In genomic region chr15:3441506-3442286, GRCm38 (mm10) we compare ENCODE assay signal across 9 mouse cellular contexts.
A peak's percentile ranks its signal among the peaks of the same experiment; 100 is the strongest.
DNase-seq lines count a peak whose midpoint lies in the region; ATAC-seq and TF ChIP-seq lines count a peak whose summit lies in the region.
"Had no signal": no experiment of that assay in that cellular context is flagged by ENCODE, and none has a peak within 500 bp of the region (broad histone marks: within the 10 kb centered on the region; RNA-seq: fewer than 3 reads in every experiment).

No protein-coding gene starts in this region.

- intact Hi-C loops in left cerebral cortex, adult 2 months (cut with DNase I), result loop anchor here (2.0 to 5.0 kb wide), 2 partner anchors 141 to 466 kb away; partner anchors contain the start of gene Ghr

- WGBS in forebrain, postnatal 0 days, result 49% methylated on average over 4 of the region's 4 CpGs

- DNase-seq in CD4-positive, CD25-positive, alpha-beta regulatory T cell, adult 2 months (ENCODE audit: low read depth, low spot score), result peak; percentile 37
- DNase-seq in left cerebral cortex, adult 2 months (ENCODE audit: extremely low spot score in 1 of 2, low spot score in 2 of 2), result peak; percentile 17 to 18
- no peak for DNase-seq in left cerebral cortex, adult 8-10 months (ENCODE audit: low spot score in 2 of 2)
- peak; percentile 71 for DNase-seq in adipocyte (ENCODE audit: low spot score)
- peak; percentile 37 for DNase-seq in forebrain, postnatal 0 days
- DNase-seq in lung, postnatal 14 days, result peak; percentile 63
- peak; percentile 6 for DNase-seq in thymus, postnatal 25 days
- DNase-seq: liver, embryonic 13.5 days had no signal

- H3K27me3 ChIP-seq in forebrain, postnatal 0 days (ENCODE audit: insufficient read depth, low read length), result no peaks in the 10 kb centered on the region
- H3K27me3 ChIP-seq: liver, embryonic 13.5 days had no signal

- no peak overlapping the region for H3K9ac ChIP-seq in forebrain, postnatal 0 days
- H3K9ac ChIP-seq: liver, embryonic 13.5 days had no signal

- no peak overlapping the region for H3K4me3 ChIP-seq in left cerebral cortex, adult 2 months
- no peak overlapping the region for H3K4me3 ChIP-seq in forebrain, postnatal 0 days (ENCODE audit: low read depth, low read length)
- H3K4me3 ChIP-seq: liver, embryonic 13.5 days had no signal

- no peaks in the 10 kb centered on the region for H3K9me3 ChIP-seq in forebrain, postnatal 0 days (ENCODE audit: low read length)
- H3K9me3 ChIP-seq: liver, embryonic 13.5 days had no signal

- no peak for ATAC-seq in CD4-positive, CD25-positive, alpha-beta regulatory T cell, adult 4 months
- no peak; the same call in 1 of the 2 replicates for ATAC-seq in forebrain, postnatal 0 days

- TF ChIP-seq CTCF in left cerebral cortex, adult 2 months (IDR thresholded peaks at IDR 0.05), result peak; percentile 80
- peak; percentile 71 for TF ChIP-seq CTCF in forebrain, postnatal 0 days (IDR thresholded peaks at IDR 0.05; ENCODE audit: low read depth)

- H3K27ac ChIP-seq in left cerebral cortex, adult 2 months, result no peak overlapping the region
- H3K27ac ChIP-seq in forebrain, postnatal 0 days (ENCODE audit: low read depth, low read length), result no peak overlapping the region
- H3K27ac ChIP-seq: liver, embryonic 13.5 days had no signal

- no peak overlapping the region for H3K4me2 ChIP-seq in forebrain, postnatal 0 days (ENCODE audit: low read depth)
- H3K4me2 ChIP-seq: liver, embryonic 13.5 days had no signal

- H3K4me1 ChIP-seq in forebrain, postnatal 0 days (ENCODE audit: insufficient read depth), result no peaks in the 10 kb centered on the region
- H3K4me1 ChIP-seq: liver, embryonic 13.5 days had no signal

- H3K36me3 ChIP-seq in forebrain, postnatal 0 days (ENCODE audit: insufficient read depth), result no peaks in the 10 kb centered on the region
- H3K36me3 ChIP-seq: liver, embryonic 13.5 days had no signal

Comparison
In these comparisons a context has a peak if more than half of its experiments do, and no peak if none do; other contexts are left out.
1. DNase-seq: peak in CD4-positive, CD25-positive, alpha-beta regulatory T cell, adult 2 months (single experiment), left cerebral cortex, adult 2 months (2 of 2), adipocyte (single experiment), forebrain, postnatal 0 days (single experiment), lung, postnatal 14 days (single experiment) and thymus, postnatal 25 days (single experiment); none in left cerebral cortex, adult 8-10 months (0 of 2).